Mouse (Mus musculus) urinary bladder, postnatal 14 days (tissue): ENCODE results near the gene Art4.
"Not testable (repeated sequence)": the region's sequence is repeated elsewhere in the genome, so short reads cannot be mapped to it uniquely, and the experiment has no call there.

Experiments
- DNase-seq: peaks from one replicate; pipeline ENCODE4 v3.0.0; 2021; ENCODE audit warnings: low spot score

Art4 gene

DNA sequence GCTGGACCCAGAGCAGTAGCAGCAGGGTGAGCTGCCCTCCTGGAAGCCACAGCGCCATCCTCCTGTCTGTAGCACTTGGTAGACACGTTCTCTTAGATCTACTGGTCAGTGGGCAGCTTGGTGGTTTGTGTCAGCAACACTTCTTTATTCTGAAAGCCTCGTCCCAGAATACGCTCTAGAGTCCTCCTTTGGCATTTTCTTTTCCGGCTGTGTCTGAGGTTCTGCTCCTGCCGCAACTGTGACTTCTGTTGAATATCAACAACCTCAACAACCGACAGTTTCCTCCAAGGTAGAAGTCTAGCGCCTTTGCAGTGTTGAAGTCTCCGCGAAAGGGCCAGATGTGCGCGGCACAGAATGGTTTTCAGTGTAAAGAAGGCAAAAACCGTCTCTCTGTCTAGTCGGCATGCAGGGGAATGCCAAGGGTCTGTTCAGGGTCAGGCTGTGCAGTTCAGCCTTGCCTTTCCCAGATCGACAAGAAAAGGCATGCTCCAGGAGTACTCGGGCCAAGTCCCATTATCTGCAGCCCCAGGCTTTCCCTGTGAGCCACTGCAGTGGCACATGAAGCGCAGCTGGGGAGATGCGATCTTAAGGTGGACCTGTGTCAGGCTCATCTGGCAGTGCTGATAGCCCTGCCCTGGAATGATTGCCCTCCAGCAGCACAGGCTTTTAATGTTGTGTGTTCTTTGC is at the start of gene Art4:
Gene Art4, minus strand, starts transcription at position 548 of the 687 bp plus-strand sequence.
- peak; percentile 52 for DNase-seq

DNA sequence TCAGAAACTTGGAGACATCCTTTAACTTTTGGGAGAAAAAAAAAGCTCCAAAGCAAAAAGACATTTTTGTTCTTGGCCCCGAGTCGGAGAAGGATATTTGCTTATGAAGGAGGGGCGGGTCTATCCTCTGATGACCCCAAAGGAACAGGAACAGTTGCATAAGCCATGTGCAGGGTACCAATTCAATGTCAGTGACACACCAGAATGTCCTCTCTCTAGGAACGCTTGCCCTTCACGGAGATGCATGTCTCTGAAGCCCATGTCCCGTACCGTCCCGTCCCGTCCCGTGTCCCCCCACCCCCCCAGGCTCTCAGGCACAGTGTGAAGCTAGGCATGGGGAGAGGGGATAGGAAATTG is 49.4 kb upstream of the Art4 start:
- no peak for DNase-seq

DNA sequence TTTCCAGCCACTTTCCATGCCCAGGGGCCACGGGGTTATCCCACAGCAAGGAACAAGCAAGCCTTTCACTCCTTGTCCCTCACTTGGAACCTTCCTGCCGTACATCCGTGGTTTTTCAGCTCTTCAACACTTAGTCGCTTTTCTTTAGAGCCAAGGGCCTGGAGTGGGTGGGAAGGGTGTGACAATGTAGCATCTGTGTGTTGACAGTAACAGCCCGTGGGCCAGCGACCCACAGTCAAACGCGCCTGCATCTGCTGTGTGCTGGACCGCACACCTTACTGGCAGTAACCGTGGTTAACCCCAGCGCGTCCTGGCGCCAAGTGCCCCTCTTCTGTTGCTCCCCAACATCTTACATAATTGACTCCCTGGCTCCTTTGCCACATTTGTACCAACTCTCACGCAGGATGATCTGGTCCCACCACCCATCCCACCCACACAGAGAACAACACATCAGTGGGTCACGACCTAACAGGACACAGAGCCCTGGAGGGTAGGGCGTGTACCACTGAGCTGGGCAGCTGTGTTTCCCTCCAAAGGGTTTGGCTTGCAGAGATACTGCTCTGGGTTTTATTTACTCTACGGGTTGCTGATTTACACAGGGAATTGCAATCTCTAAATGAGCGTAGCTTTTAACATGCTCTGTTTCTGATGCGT is 48.9 kb upstream of the Art4 start:
- DNase-seq, result no peak

DNA sequence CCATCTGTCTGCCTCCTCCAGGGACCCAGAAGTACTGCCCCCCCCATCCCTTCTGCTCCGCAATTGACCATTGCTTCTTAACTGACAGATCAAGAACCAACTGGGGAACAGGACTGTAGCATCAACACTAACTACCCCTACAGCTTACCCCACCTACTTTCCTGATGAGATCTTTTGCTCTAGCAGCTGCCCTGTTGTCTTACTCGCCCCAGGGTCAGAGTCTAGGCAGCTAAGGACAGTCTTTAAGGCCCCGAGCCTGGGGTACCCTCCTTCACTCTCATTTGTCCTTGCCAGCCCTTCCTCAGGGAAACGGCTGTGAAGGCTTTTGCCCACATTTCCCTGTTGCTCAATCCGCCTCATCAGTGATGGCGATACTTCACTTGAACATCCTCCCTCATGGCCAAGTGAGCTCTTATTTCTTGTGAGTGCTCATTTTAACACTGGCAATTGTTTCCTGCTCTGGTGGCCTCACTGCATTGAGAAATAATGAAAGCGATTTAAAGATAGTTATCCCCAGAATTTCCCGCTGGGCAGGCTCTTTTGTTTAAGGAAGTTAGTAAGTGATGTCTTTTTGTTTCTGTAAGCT is 46.4 kb upstream of the Art4 start:
- no peak for DNase-seq

DNA sequence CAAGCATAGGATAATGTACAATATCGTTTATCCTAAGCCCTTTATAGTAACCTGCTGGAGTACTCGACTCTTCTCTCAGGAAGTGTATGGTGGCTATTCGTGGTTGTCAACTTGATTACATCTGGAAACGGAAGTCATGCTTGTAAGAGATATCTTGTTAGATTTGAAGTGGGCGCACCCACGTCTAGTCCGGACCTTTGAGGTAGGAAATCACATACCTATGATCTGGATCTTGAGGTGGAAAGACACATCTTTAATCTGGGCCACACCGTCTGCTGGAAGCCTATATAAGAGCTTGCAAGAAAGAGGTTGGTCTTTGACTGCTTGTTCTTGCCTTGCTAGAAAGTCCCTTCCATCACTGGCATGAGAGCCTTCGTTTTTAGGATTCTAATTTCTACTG is 45.0 kb upstream of the Art4 start:
- DNase-seq, result no peak

DNA sequence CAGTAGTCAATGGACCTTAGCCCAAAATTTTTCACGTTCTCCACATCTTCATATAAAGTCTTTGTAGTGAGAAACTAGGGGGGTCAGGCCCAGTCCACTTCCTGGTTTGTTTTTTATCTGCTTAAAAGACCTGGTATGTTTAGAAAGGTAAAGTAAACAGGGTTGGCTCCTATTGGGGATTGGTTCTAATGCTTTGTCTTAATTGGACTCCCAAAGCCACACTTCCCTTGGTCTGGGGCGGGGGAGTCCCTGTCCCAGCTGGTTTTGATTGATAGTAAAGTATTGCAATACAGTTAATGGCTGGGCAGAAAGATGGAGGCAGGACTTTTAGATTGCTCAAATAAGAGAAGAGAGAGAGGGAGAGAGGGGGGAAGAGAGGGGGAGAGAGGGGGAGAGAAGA is 43.5 kb upstream of the Art4 start:
- no peak for DNase-seq

DNA sequence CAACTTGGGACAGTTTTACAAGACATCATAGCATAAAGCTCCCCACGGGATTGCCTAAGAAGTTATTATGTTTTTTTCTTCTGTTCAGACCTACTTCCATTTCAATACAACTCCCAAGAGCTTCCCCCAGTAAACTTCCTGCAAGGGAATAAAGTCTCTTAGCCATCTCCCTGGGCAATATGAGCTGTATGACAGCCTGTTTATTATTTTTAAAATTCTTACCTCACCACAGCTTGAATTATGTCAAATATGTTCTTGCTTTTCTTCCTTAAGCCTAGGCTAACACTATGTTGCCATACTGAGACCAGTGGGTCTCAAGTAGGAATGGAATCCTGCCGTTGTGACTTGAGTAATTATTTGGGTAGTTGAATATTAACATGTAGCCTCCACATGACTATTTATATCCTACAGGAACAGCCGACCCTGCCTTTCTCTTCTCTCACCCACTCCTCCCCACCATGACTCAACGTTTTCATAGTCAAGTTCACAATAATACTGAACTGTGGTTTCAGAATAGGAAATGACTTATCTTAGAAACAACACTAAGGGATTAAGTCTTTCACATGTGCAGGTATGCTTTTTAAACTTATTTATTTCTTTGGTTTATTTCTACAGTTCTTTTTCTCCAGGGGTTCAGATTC is 43.0 kb upstream of the Art4 start:
- DNase-seq, result no peak

DNA sequence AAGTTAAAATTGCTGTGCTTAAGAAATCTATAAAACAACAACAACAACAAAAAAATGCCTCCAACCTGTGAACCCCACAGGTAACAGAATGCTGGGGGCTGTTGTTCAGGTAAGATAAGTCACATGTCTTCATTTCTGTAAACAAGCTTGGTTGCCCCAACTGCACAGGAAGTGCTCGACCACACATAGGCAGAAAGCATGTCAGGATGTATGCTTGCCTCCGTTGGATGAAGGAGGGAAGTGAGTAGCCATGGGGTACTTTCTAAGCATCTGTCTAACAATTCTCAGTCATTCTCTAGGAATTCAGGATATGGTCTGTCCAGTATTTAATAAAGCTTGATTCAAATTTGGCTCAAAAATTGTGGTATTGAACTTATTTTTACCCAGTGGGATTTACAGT is 41.4 kb upstream of the Art4 start:
- DNase-seq, result no peak

DNA sequence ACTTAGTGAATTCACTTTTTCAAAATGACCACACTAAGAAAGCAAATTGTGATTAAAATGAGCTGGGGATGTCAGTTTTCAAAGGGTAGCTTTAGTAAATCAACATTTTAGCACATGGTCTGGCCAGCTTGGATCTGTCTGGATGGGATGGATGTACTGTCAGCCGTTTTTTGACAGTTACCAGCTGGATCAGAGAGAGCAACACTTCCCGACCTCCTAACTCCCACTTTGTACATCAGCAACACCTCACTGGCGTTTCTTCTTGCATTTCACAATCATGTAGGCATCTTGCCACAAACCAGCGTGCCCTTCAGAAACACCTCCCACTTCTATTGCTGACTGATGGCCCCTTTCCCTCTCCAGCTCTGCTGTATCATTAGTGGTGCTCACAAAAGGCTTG is 40.7 kb upstream of the Art4 start:
- DNase-seq, result peak; percentile 27

DNA sequence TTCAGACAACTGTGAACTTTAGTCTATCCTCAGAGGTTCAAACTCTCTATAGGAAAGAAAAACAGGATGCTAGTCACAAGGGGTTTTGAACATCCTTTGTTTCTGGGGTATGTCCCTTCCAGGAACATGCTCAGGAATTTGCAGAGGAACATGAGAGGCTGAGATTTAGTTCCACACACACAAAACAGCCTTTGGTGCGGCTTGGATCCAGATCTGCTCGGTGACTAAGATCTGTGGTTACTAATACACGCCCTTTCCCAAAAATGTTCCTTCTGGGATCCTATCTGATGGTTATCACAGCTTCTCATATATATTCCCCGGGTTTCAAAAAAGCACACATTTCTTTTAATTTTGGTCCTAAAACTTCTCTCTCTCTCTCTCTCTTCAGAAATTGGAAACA is 40.3 kb upstream of the Art4 start:
- peak; percentile 43 for DNase-seq

DNA sequence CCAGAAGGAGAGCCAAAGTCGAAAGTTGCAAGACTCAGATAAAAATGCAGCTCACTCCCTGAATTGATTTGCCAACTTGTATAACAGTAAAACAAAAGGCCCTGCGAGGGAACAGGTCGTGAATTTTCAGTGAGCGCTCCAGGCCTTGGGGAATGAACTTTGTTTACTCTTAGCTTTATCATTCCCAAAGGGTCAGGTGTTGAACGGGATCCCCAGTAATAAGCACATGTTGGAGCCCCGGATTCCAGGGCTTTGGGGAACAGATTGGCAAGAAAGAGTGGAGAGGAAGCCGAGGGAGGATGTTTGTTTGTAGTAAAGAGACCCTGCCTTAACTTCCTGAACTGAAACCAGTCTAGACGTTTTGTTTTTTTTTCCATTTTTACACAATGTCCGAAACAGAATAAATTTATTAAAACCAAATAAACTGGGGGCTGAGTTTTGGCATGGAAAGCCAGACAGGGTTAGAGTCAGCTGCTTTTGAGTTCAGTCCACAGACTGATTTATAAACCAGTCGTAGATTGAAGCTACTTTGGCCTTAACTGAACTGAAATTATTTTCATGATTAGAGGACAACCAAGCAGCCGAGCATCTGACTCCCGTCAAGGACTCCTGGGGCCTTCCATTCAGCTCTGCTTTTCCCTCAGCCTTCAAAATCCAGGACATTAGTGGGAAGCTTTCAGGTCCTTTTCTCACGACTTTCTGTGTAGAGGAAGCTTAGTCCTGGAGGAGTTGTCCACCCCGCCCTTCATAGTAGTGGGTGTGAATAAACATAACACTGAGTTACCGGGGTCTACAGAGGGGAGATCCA is 37.2 kb upstream of the Art4 start:
- peak; percentile 37 for DNase-seq

DNA sequence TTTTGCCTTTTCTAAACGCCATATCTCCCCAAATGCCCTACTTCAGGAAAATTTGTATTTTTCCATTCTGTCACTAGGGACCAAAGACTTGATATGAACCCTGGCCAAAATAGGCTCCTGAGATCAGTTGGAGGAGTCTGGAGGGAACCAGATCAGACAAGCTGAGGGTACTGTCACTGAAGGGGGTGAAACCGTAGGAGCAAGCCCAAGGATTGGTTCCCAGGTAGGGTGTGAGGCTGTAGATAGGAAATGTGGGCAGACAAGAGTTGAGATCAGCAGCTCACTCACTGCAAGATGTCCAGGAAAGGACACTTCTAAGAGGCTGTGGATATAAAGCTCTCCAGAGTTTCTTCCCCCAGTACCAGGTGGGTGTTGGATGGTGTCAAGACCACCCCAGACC is 34.5 kb upstream of the Art4 start:
- DNase-seq, result no peak

DNA sequence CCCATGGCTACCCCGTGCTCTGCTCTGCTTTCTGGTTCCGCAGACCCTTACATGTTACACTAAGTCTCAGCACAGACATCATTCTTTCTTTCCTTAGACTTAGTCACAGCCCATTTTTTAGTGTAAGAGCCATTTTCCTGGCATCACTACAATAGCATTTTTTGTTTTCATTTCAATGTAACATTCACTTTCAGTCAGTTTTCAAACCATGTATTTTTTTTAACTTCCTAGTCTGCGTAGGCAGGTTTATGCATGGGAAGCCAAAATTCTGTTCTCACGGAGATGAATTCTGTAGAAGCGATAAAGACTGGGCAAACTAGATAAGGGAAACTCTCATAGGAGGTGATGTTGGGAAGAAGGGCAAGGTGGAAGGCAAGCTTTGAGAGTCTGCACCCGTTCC is 32.0 kb upstream of the Art4 start:
- DNase-seq, result no peak

DNA sequence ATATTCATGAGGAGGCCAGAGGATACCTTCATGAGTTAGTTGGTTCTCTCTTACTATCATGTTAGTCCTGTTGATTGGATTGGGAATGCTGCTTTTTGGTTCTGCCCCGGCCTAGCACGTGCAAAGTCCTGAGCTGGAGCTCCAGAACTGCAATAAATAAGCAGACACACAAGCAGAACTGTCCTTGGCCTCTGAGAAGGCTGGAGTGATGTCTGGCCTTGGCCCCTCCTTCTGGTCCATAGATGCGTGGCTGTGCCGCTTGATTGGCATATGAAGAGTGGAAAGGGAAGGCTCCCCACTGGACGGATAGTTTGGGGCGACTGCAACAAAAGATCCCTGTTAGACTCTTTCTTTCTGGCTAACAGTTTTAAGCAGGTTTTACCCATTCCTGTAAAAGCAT is 31.5 kb upstream of the Art4 start:
- no peak for DNase-seq

DNA sequence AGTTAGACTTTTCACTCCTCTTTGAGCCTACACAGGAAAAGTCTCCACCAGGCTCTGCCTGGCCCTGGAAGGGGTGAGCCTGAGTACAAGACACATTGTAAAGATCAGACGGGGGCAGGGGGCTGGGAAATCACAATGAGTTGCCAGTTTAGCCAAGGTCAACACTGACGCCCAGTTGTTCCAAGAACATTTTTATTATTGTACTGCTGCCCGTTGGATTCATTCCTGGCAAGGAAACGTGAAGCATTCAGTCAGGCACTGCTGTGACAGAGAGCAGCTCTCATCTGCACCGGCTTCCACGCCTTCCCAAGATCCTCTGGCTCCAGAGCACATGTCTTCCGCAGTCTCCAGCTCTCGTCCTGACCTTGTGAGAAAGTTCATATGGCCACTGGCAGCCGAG is 30.3 kb upstream of the Art4 start:
- peak; percentile 72 for DNase-seq

DNA sequence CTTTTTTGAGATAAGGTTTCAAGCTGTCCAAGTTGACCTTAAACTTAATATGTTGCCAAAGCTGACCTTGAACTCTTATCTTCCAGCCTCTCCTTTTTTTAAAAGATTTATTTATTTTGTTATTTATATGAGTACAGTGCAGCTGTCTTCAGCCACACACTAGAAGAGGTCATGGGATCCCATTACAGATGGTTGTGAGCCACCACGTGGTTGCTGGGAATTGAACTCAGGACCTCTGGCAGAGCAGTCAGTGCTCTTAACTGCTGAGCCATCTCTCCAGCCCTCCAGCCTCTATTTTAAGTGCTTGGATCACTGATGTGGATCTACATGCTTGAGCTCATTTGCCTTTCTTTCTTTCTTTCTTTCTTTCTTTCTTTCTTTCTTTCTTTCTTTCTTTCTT is 27.2 kb upstream of the Art4 start:
- DNase-seq, result not testable (repeated sequence)

DNA sequence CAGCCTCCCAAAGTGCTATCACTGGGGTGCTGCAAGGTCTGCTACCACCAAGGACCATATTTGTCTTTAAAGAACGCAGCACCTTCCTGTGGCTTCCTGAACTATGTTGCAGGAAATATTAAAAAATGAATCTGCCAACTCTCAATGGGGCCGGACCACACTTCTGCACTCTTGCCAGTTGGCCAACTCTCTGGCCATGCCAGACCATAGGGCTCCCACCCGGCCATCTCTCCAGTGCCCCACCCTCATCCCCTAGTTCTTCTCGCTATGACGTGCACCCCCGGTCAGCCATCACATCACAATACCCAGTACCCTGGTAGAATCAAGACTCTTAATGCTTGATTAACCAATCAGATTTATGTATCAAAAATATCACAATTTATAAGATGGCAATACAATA is 26.4 kb upstream of the Art4 start:
- no peak for DNase-seq

DNA sequence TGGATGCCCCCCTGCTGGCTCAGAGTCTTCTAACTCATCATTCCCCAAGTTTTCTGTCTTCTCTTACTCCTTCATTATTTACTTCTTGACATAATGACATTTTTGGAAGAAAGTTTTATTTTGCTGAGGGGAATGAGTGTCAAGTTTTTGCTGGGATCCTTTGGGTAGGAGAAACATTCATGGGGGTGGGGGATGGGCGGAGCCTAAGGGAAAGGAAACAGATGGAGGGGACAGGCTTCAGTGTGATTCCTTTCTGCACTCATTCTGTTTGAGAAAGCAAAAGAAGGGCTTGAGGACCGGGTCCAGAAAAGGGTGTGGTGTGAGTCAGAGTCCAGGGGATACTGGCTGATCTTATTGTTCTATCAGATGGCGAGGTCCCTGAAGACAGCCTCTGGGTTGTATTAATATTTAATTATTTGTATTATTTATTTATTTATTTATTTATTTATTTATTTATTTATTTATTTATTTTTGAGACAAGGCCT is 25.9 kb upstream of the Art4 start:
- DNase-seq, result peak; percentile 40

DNA sequence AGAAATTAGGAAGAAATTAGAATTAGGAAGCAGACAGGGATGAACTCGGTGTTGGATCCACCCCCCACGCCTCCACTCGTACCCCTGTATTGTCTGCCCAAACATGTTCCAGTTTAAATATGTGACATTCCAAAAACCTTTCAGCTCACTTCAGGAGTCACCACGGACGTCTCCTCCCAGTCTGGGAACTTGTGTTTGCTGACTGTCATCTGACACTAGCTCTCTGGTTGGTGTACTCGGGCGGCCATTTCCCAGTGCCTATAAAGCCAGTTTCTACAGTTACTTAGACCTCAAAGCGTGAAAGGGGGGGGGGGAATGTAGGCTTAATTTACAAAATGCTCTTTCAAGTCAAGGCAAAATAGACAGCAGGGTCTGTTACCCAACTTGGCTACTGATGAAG is 24.1 kb upstream of the Art4 start:
- DNase-seq, result no peak

DNA sequence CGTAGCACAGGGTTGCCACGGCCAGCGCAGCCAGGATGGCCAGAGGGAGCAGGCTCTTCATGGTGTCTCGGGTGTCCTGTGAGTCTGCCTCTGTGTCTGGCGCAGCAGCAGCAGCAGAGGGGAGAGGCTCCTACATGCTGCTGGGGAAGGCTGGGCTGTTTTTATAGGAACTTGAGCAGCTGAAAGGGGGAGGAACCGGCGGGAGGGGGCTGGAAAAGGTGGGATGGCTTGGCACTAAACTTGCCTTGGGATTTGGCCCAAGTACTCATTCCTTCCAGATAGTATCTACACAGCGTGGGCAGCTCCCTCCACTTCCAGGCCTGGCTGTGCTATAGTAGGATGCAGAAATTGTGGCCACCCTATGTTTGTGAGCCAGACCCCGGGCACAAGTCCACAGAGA is 18.1 kb upstream of the Art4 start, which contains the start of gene Mgp:
Gene Mgp, minus strand, starts transcription at position 154 of the 400 bp plus-strand sequence.
- DNase-seq, result peak; percentile 73

DNA sequence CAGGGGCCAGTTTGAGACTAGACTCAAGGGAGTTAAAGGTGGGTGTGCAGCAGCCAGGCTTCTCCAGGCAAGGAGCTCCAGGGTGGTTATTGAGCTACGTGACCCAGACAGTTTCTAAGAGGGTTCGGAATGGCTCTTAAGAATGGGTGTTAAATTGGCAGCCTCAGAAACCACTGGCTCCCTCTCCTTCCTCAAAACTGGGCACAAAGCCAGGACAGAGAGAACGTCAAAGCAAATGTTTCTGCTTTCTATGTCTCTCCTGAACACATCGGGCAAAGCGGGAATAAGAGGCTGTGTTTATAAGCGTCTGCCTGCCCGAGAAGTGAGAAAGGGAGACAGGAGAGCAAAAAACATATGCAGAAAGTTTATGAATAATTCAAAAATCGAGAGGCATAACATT is 17.1 kb upstream of the Art4 start:
- DNase-seq, result peak; percentile 36

DNA sequence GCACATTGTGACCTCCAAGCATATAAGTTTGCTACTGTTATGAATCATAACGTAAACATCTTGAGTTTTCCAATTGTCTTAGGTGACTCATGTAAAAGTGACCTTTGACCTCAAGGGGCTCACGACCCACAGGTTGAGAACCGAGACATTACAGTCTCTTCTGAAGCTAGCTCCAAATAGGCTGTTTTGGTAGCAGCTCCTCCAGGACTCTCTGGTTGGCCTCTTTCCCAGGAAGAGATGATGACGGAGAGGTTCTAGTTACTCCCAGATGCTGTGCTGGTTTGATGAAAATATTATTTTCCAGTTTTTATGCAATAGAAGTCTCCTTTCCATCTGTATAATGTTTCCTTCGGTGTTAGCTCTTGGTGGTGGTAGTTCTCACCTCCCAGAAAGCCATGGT is 11.4 kb upstream of the Art4 start:
- DNase-seq, result no peak
